Mouse (Mus musculus) kidney, embryonic 15.5 days (tissue): Measurements from ENCODE around the gene Tbx5. TPM values are rescaled to one million over a fixed set of nuclear protein-coding genes. Genes with fewer than 3 reads are reported as not detected.

Experiments used
- ATAC-seq: fragments of 200-750 bp; cut with Nextera tagmentation; replicated peaks from 2 replicates; pipeline ENCODE4 v1.8.0; 2017; ENCODE audit warnings: moderate TSS enrichment; ENCODE audit not compliant: low FRiP score
- H3K27ac ChIP-seq: fragments of 300-500 bp; sonication (generic); 2 replicates; pipeline ENCODE4 v1.5.1; 2015; ENCODE audit warnings: mild to moderate bottlenecking, inconsistent platforms
- H3K27me3 ChIP-seq: fragments of 300-500 bp; sonication (generic); 2 replicates; pipeline ENCODE4 v1.6.1; 2015; ENCODE audit warnings: inconsistent platforms
- H3K36me3 ChIP-seq: fragments of 300-500 bp; sonication (generic); 2 replicates; pipeline ENCODE4 v1.6.1; 2015; ENCODE audit warnings: inconsistent platforms
- H3K4me1 ChIP-seq: fragments of 300-500 bp; sonication (generic); 2 replicates; pipeline ENCODE4 v1.6.1; 2015; ENCODE audit warnings: inconsistent platforms
- H3K4me2 ChIP-seq: fragments of 300-500 bp; sonication (generic); 2 replicates; pipeline ENCODE4 v1.6.1; 2015; ENCODE audit warnings: moderate library complexity, mild to moderate bottlenecking, inconsistent platforms
- H3K4me3 ChIP-seq: fragments of 300-500 bp; sonication (generic); replicated peaks from 2 replicates; pipeline ENCODE4 v1.5.1; 2015; ENCODE audit warnings: mild to moderate bottlenecking, inconsistent platforms
- H3K9ac ChIP-seq: fragments of 300-500 bp; sonication (generic); 2 replicates; pipeline ENCODE4 v1.6.1; 2015; ENCODE audit warnings: mild to moderate bottlenecking, inconsistent platforms
- H3K9me3 ChIP-seq: fragments of 300-500 bp; sonication (generic); replicated peaks from 2 replicates; pipeline ENCODE4 v1.6.1; 2016; ENCODE audit warnings: inconsistent platforms
- WGBS: fragments of 180-500 bp; shearing (Covaris S2); methylation state at CpG from one replicate; pipeline ENCODE4 v1.1.7; 2015; ENCODE audit warnings: mixed read lengths; 5-methylcytosine and 5-hydroxymethylcytosine counted together
- polyA plus RNA-seq: library from polyadenylated mRNA; unstranded; fragments of >200 nt; fragmentation: Nextera tagmentation; extraction: Ambion mirVana; gene quantifications from 2 replicates; pipeline ENCODE4 v1.2.1, GENCODE M21; 2015

Tbx5 gene
- polyA plus RNA-seq, 1 experiment from 2014 or later = 0.14 TPM

- 55% methylated on average over 6 of the region's 6 CpGs for WGBS
- no peak for ATAC-seq
Observed at GRCm38 (mm10) chr5:119827341-119827740, 5.1 kb upstream of the Tbx5 start.

GRCm38 (mm10) chr5:119830611-119831010, 1.9 kb upstream of the Tbx5 start:
- no peak overlapping the region for H3K9ac ChIP-seq
- no peak overlapping the region for H3K27ac ChIP-seq
- H3K9me3 ChIP-seq = no peaks in the 10 kb centered on the region
- peaks cover 100% of the 10 kb centered on the region for H3K27me3 ChIP-seq
- H3K4me3 ChIP-seq = no peak overlapping the region
- H3K4me2 ChIP-seq = no peak overlapping the region
- ATAC-seq = no peak
- 6% methylated on average over 8 of the region's 8 CpGs for WGBS
- H3K36me3 ChIP-seq = no peaks in the 10 kb centered on the region
- peaks cover 12% of the 10 kb centered on the region for H3K4me1 ChIP-seq

More at GRCm38 (mm10) chr5:119827341-119827740, 5.1 kb upstream of the Tbx5 start:
- Histone ChIP-seq H3K9ac (no peak overlapping the region), H3K4me1 (peaks cover 8% of the 10 kb centered on the region), H3K9me3 (no peaks in the 10 kb centered on the region), H3K27me3 (peaks cover 100% of the 10 kb centered on the region), H3K4me2 (no peak overlapping the region), H3K4me3 (no peak overlapping the region), H3K36me3 (no peaks in the 10 kb centered on the region), H3K27ac (no peak overlapping the region)

- H3K27ac ChIP-seq = no peak overlapping the region
- peak overlapping the region; percentile 40 for H3K4me2 ChIP-seq
- under 1% methylated on average over 33 of the region's 33 CpGs for WGBS
- ATAC-seq = no peak
- peak overlapping the region; percentile 5 for H3K4me3 ChIP-seq
- no peaks in the 10 kb centered on the region for H3K9me3 ChIP-seq
- H3K27me3 ChIP-seq = peaks cover 100% of the 10 kb centered on the region
- no peak overlapping the region for H3K9ac ChIP-seq
- no peaks in the 10 kb centered on the region for H3K36me3 ChIP-seq
- peaks cover 12% of the 10 kb centered on the region for H3K4me1 ChIP-seq
Observed at GRCm38 (mm10) chr5:119831201-119831771, 1.2 kb upstream of the Tbx5 start.

DNA sequence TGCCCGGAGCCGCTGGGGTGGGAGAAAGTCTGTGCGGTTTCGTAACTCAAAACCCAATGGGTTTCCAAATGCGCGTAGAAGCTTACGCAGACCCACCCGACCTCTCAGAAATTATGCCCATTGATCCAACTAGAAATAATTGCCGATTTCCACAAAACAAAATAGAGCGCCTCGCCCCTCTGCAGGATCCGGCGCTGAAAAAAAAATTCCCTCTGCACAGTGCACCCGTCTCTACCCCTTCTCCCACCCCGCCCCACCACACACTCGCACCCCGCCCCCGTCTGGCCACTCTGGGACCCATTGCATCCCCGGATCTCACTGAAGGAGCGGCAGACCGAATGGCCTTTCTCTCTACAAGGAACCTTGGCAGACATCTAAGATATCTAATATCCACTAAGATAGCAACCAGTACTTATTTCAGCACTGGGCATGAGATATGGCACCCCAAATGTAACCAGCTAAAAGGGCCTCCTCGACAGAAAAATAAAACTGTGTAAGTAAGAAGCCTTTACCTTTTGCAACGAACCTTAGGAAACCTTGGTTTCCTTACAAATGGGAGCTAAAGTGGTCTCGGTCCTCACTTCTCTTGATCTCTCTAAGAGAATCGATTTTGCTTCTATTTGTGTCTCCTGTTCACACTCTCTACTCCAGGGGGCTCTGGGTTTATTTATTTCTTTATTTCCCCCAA, 533 bp upstream of the Tbx5 start:
- peaks cover 12% of the 10 kb centered on the region for H3K4me1 ChIP-seq
- H3K36me3 ChIP-seq = no peaks in the 10 kb centered on the region
- no peak overlapping the region for H3K4me3 ChIP-seq
- H3K4me2 ChIP-seq = no peak overlapping the region; the same call in 1 of the 2 replicates
- H3K27me3 ChIP-seq = peaks cover 100% of the 10 kb centered on the region
- no peak overlapping the region for H3K9ac ChIP-seq
- H3K9me3 ChIP-seq = no peaks in the 10 kb centered on the region
- ATAC-seq = no peak
- WGBS = 2% methylated on average over 25 of the region's 25 CpGs
- no peak overlapping the region for H3K27ac ChIP-seq

DNA sequence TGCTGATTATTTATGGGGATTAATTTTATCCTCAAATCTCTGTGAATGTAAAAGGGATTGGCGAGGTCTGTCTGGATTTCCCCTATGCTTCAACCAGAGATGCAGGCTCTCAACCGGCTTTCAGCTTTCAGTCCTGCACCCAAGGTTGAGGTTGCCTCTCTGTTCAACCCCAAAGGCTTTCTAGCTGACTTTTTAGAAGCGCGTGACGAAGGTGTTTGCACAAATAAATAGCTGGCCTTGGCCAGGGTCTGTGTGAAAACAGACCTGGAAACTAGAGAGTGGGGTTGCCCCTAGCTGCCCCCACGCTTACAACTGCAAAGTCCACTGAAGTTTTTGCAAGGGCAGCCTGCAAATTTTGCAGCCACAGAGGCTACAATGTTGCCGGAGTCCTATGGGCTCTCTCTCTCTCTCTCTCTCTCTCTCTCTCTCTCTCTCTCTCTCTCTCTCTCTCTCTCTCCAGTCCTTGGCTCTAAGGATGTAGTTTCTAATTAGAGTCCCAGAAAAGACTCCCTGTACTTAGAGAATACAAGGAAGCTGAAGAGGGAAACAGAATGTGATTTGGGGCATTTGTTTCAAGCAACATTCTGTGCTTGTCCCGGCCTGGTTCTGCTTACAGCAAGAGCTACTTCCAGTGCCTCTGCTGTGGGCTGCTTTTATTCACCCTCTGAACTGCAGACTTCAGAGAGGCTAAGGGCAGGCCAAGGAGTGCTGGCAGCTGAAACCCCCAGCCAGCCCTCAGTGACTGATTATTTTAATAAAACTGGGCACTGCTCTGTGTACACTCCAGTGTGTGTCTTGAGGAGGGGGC, 959 bp downstream of the Tbx5 start:
- 5% methylated on average over 8 of the region's 8 CpGs for WGBS
- H3K4me1 ChIP-seq = peaks cover 12% of the 10 kb centered on the region
- peaks cover 100% of the 10 kb centered on the region for H3K27me3 ChIP-seq
- H3K4me3 ChIP-seq = no peak overlapping the region
- no peak for ATAC-seq
- no peaks in the 10 kb centered on the region for H3K36me3 ChIP-seq
- no peak overlapping the region for H3K27ac ChIP-seq
- no peak overlapping the region for H3K4me2 ChIP-seq
- H3K9ac ChIP-seq = no peak overlapping the region
- no peaks in the 10 kb centered on the region for H3K9me3 ChIP-seq

DNA sequence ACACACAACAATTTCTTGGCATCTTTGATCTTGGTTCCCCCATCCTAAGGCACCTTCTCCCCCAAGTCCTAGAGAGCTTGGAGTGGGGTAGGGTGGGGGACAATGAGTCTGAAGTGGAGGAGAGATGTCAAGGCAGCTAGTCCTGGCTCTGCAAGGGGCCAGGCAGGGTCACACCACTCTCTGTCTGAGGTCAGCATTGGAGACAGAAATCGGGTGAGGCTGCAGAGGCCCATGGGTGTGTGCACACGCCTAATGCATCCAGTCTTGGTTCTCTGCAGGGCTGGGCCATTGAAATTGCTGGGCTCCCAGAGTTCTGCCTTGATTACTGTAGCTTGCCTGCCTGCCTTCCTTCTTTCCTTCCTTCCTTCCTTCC, 1.5 kb downstream of the Tbx5 start:
- Histone ChIP-seq H3K27ac (no peak overlapping the region), H3K9me3 (no peaks in the 10 kb centered on the region), H3K27me3 (peaks cover 100% of the 10 kb centered on the region), H3K4me2 (no peak overlapping the region), H3K9ac (no peak overlapping the region), H3K4me3 (no peak overlapping the region), H3K36me3 (no peaks in the 10 kb centered on the region), H3K4me1 (peaks cover 12% of the 10 kb centered on the region)
- no peak for ATAC-seq
- WGBS = 3% methylated on average over 2 of the region's 2 CpGs

GRCm38 (mm10) chr5:119835053-119835867, 2.8 kb downstream of the Tbx5 start:
- Histone ChIP-seq H3K36me3 (no peaks in the 10 kb centered on the region), H3K9me3 (no peaks in the 10 kb centered on the region), H3K9ac (no peak overlapping the region), H3K4me2 (no peak overlapping the region), H3K27ac (no peak overlapping the region), H3K4me3 (0 out of 2 replicates have a peak overlapping the region, but pooled peaks have one; percentile 2), H3K4me1 (peaks cover 17% of the 10 kb centered on the region), H3K27me3 (peaks cover 100% of the 10 kb centered on the region)
- no peak for ATAC-seq
- under 1% methylated on average over 30 of the region's 30 CpGs for WGBS

DNA sequence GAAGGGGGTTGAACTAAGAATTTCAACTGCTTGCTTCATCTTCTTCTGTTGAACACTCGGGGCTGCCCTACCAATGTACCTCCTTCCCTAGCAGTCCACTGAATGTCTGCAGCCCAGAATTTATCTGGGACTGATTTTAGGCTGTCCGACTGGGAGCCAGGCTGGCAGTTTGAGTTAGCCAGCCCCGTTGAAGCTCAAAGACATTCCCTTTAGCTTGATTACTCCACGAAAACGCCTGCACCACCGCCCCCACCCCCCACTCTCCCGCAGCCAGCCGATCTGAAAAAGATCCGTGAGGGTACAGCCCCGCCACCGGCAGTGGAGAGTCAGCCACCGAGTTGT, 3.4 kb downstream of the Tbx5 start:
- WGBS = 1% methylated on average over 12 of the region's 12 CpGs
- Histone ChIP-seq H3K27me3 (peaks cover 100% of the 10 kb centered on the region), H3K36me3 (no peaks in the 10 kb centered on the region), H3K9ac (no peak overlapping the region), H3K4me3 (no peak overlapping the region), H3K27ac (no peak overlapping the region), H3K4me1 (peaks cover 17% of the 10 kb centered on the region), H3K4me2 (no peak overlapping the region), H3K9me3 (no peaks in the 10 kb centered on the region)
- no peak for ATAC-seq

DNA sequence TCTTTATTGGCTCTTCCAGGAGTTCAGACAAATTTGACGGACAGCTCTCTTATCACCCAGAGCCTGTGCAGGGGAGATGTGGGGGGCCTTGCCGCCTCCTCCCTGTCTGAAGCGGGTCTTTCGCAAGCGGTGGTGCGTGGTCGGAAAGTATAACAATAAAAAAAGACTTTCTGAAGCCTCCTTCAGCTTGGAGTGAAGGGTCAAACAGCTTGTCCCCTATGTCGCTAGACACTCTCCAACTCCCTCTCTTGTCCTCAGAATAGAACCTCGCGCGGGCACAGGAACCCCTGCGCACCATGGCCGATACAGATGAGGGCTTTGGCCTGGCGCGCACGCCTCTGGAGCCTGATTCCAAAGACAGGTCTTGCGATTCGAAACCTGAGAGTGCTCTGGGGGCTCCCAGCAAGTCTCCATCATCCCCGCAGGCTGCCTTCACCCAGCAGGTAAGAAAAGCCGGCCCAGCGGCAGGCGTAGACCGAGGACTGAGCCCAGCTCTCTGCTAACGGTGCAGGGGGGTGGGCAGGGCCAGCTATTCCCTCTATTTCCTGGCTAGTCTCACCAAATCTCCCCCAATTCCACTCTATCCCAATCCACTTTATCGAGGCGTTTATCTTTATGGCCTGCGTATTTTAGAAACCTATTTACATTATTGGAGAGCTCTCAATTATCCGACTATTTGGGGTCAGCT, 4.3 kb downstream of the Tbx5 start:
- no peak overlapping the region for H3K9ac ChIP-seq
- peaks cover 100% of the 10 kb centered on the region for H3K27me3 ChIP-seq
- no peak for ATAC-seq
- under 1% methylated on average over 28 of the region's 28 CpGs for WGBS
- no peaks in the 10 kb centered on the region for H3K9me3 ChIP-seq
- no peaks in the 10 kb centered on the region for H3K36me3 ChIP-seq
- H3K4me2 ChIP-seq = no peak overlapping the region
- H3K4me3 ChIP-seq = no peak overlapping the region
- peaks cover 12% of the 10 kb centered on the region for H3K4me1 ChIP-seq
- H3K27ac ChIP-seq = no peak overlapping the region

GRCm38 (mm10) chr5:119837306-119837675, 4.8 kb downstream of the Tbx5 start:
- Histone ChIP-seq H3K4me1 (peaks cover 11% of the 10 kb centered on the region), H3K9me3 (no peaks in the 10 kb centered on the region), H3K27ac (no peak overlapping the region), H3K4me2 (no peak overlapping the region), H3K27me3 (peaks cover 100% of the 10 kb centered on the region), H3K4me3 (no peak overlapping the region), H3K36me3 (no peaks in the 10 kb centered on the region), H3K9ac (no peak overlapping the region)
- ATAC-seq = no peak
- WGBS = under 1% methylated on average over 19 of the region's 19 CpGs

- no peaks in the 10 kb centered on the region for H3K36me3 ChIP-seq
- H3K27ac ChIP-seq = no peak overlapping the region
- H3K4me2 ChIP-seq = no peak overlapping the region
- H3K9me3 ChIP-seq = no peaks in the 10 kb centered on the region
- ATAC-seq = no peak
- 9% methylated on average over 3 of the region's 3 CpGs for WGBS
- no peak overlapping the region for H3K9ac ChIP-seq
- peaks cover 100% of the 10 kb centered on the region for H3K27me3 ChIP-seq
- peaks cover 11% of the 10 kb centered on the region for H3K4me1 ChIP-seq
- H3K4me3 ChIP-seq = no peak overlapping the region
Observed at GRCm38 (mm10) chr5:119837861-119838260, 5.4 kb downstream of the Tbx5 start.
